In the genomic region with DNA sequence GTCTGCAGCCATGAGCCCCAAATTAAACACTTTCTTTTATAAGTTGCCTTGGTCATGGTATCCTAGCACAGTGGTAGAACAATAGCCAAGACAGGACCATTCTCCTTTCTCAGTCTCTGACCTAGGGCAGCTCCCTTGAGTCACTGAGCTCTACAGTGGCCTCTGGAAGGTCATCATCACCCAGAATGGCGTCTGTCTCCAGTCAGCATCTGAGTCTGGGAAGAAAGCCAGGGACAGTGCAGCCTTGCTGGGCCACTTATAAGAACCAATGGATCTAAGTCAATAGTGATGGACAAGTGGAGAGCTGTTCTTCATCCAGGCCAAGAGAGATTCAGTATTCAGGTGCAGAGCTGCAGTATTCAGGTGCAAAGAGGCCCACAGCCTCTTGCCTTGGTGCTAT, we compare ENCODE assay signal across 25 mouse cellular contexts.
"Had no signal": no experiment of that assay in that cellular context is flagged by ENCODE, and none has a peak within 500 bp of the region (broad histone marks: within the 10 kb centered on the region; RNA-seq: fewer than 3 reads in every experiment).

No protein-coding gene starts in this region.

- H3K4me3 ChIP-seq: heart, adult 2 months; heart, embryonic 13.5 days; heart, embryonic 15.5 days; hindbrain, embryonic 13.5 days; intestine, embryonic 15.5 days; layer of hippocampus, adult 2 months; left cerebral cortex, adult 2 months; limb, embryonic 10.5 days; limb, embryonic 12.5 days; liver, embryonic 13.5 days; liver, embryonic 15.5 days had no signal

- H3K27ac ChIP-seq: heart, adult 2 months; heart, embryonic 13.5 days; heart, embryonic 15.5 days; hindbrain, embryonic 13.5 days; intestine, embryonic 15.5 days; layer of hippocampus, adult 2 months; left cerebral cortex, adult 2 months; limb, embryonic 10.5 days; limb, embryonic 12.5 days; liver, embryonic 13.5 days; liver, embryonic 15.5 days had no signal

- H3K27me3 ChIP-seq: heart, embryonic 13.5 days; heart, embryonic 15.5 days; hindbrain, embryonic 13.5 days; intestine, embryonic 15.5 days; limb, embryonic 12.5 days; liver, embryonic 13.5 days had no signal

- H3K9me3 ChIP-seq: intestine, embryonic 15.5 days; limb, embryonic 10.5 days; liver, embryonic 13.5 days; liver, embryonic 15.5 days had no signal

- H3K4me1 ChIP-seq: hindbrain, embryonic 13.5 days; limb, embryonic 10.5 days; limb, embryonic 12.5 days; liver, embryonic 15.5 days had no signal

- H3K36me3 ChIP-seq: heart, embryonic 13.5 days; heart, embryonic 15.5 days; hindbrain, embryonic 13.5 days; intestine, embryonic 15.5 days; limb, embryonic 10.5 days; limb, embryonic 12.5 days; liver, embryonic 13.5 days; liver, embryonic 15.5 days had no signal

- ATAC-seq: hindbrain, embryonic 16.5 days; intestine, embryonic 15.5 days; intestine, postnatal 0 days; liver, postnatal 0 days had no signal

- H3K4me2 ChIP-seq: heart, embryonic 11.5 days; heart, embryonic 13.5 days; heart, embryonic 15.5 days; hindbrain, embryonic 13.5 days; intestine, embryonic 15.5 days; limb, embryonic 12.5 days; liver, embryonic 11.5 days; liver, embryonic 13.5 days; liver, embryonic 15.5 days had no signal

- H3K9ac ChIP-seq: heart, embryonic 13.5 days; heart, embryonic 15.5 days; hindbrain, embryonic 13.5 days; intestine, embryonic 15.5 days; limb, embryonic 12.5 days; liver, embryonic 13.5 days; liver, embryonic 15.5 days; liver, postnatal 0 days had no signal

- DNase-seq: gastrocnemius, postnatal 14 days; heart, adult 2 months; heart, postnatal 14 days; heart, postnatal 36 days; kidney, adult 18-20 months; kidney, adult 8-10 months; kidney, postnatal 10 days; kidney, postnatal 25 days; kidney, postnatal 4 days; liver; liver, embryonic 13.5 days; liver, postnatal 0 days had no signal
